Mouse (Mus musculus): ENCODE measurements at regions not wholly inside any gene's neighbourhood (a gene's known extent, or its start where the extent isn't known, plus 50 kb on each side); places are given as distances from the start of the nearest gene placed in this dataset.

- TF ChIP-seq POLR2A (IDR thresholded peaks at IDR 0.05; ENCODE audit: insufficient read depth, low read depth, low read length): no peak
- TF ChIP-seq CTCF (IDR thresholded peaks at IDR 0.05; ENCODE audit: insufficient read depth, low read depth, low read length): no peak
Measured at GRCm38 (mm10) chr1:92253086-92253485, 57.6 kb upstream of the Hdac4 start.

Measured in olfactory bulb, adult 2 months (tissue).